Mouse (Mus musculus) midbrain, embryonic 12.5 days (tissue): Measurements from ENCODE around the gene Cdc42ep4. TPM values are rescaled to one million over a fixed set of nuclear protein-coding genes. Genes with fewer than 3 reads are reported as not detected.

Experiments used
- ATAC-seq: fragments of 200-750 bp; cut with Nextera tagmentation; 2 replicates; pipeline ENCODE4 v1.8.0; 2017; ENCODE audit warnings: low read depth, moderate TSS enrichment, moderate library complexity; ENCODE audit not compliant: low FRiP score
- H3K27ac ChIP-seq: fragments of 300-500 bp; sonication (generic); replicated peaks from 2 replicates; pipeline ENCODE4 v1.5.1; 2016; ENCODE audit warnings: mild to moderate bottlenecking
- H3K27me3 ChIP-seq: fragments of 300-500 bp; sonication (generic); 2 replicates; pipeline ENCODE4 v1.6.1; 2016; ENCODE audit warnings: mild to moderate bottlenecking
- H3K36me3 ChIP-seq: fragments of 300-500 bp; sonication (generic); 2 replicates; pipeline ENCODE4 v1.6.1; 2016
- H3K4me1 ChIP-seq: fragments of 300-500 bp; sonication (generic); 2 replicates; pipeline ENCODE4 v1.6.1; 2016
- H3K4me2 ChIP-seq: fragments of 300-500 bp; sonication (generic); replicated peaks from 2 replicates; pipeline ENCODE4 v1.6.1; 2016; ENCODE audit warnings: mild to moderate bottlenecking, moderate library complexity
- H3K4me3 ChIP-seq: fragments of 300-500 bp; sonication (generic); 2 replicates; pipeline ENCODE4 v1.5.1; 2016; ENCODE audit warnings: mild to moderate bottlenecking
- H3K9ac ChIP-seq: fragments of 300-500 bp; sonication (generic); replicated peaks from 2 replicates; pipeline ENCODE4 v1.6.1; 2016; ENCODE audit warnings: mild to moderate bottlenecking, moderate library complexity
- H3K9me3 ChIP-seq: fragments of 300-500 bp; sonication (generic); 2 replicates; pipeline ENCODE4 v1.6.1; 2016; ENCODE audit warnings: mild to moderate bottlenecking
- WGBS: fragments of 180-500 bp; shearing (Covaris S2); methylation state at CpG from one replicate; pipeline ENCODE4 v1.1.7; 2016; 5-methylcytosine and 5-hydroxymethylcytosine counted together
- polyA plus RNA-seq: library from polyadenylated mRNA; unstranded; fragments of >200 nt; fragmentation: Nextera tagmentation; extraction: Ambion mirVana; gene quantifications from 2 replicates; pipeline ENCODE4 v1.2.1, GENCODE M21; 2016

The Cdc42ep4 gene
- polyA plus RNA-seq, 1 experiment from 2014 or later: 104 TPM

DNA sequence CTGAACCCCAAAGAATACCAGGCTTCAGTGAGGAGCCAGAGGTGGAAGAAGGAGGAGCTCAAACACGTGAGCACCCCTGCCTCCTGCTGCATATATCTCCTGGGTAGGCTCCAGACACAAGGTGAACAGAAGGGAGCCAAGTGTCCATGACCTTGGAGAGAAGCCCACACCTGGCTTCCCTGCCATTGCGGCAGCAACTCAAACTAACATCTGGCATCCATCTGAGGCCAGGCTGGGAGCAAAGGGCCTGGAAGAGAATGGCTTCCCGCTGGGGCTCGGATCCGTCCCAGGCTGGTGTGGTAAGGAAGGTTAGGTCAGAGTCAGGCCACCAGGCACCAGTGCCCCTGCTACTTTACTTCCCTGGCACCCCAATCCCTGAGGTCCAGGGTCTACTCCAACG lies 23.7 kb downstream of the Cdc42ep4 start:
- no peak overlapping the region for H3K27ac ChIP-seq
- peaks cover 45% of the 10 kb centered on the region for H3K36me3 ChIP-seq
- no peak for ATAC-seq
- H3K9ac ChIP-seq: no peak overlapping the region
- H3K4me2 ChIP-seq: no peak overlapping the region
- no peaks in the 10 kb centered on the region for H3K9me3 ChIP-seq
- H3K4me1 ChIP-seq: peaks cover 24% of the 10 kb centered on the region
- H3K4me3 ChIP-seq: no peak overlapping the region
- 67% methylated on average over 6 of the region's 6 CpGs for WGBS
- no peaks in the 10 kb centered on the region for H3K27me3 ChIP-seq

DNA sequence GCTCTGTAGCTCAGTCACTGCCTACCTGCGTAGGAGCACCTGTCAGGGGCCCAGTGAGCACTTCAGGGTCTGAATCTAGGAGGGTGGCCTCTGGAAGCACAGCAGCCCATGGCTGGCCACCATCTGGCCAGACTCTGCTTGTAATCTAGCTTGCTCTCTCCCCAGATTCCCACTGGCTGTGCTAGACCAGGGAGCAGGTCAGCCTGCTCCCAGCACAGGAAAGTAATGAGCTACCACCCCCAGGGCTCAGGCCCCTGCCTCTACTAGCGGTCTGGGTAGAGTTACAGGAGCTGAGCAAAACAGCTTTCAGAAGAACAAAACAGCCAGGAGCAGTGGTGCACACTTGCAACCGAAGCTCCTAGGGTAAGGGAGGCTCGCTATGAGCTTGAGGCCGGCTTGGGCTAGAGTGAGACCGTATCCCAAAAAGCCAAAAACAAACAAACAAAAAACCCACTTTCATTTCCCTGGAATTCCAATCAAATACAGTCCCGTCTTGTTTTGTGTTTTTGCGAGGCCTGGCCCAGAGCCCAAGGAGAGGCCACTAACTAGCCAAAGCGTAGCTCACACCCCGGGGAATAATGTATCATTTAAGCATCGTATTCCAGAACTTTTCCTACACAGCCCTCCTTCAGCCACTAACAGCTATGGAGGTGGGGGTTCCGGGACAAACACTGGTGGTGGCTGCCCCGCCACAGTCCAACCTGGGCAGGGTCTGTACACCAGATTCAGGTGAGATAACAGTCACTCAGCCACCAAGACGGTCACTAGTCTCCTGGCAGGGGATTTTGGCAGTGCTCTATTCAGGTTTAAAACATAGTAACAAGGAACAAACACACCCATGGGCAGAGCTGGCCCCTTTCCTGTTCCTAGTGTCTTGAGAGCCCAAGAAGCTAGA lies 24.4 kb downstream of the Cdc42ep4 start:
- no peak for ATAC-seq
- Histone ChIP-seq H3K36me3 (peaks cover 45% of the 10 kb centered on the region), H3K27ac (no peak overlapping the region)

DNA sequence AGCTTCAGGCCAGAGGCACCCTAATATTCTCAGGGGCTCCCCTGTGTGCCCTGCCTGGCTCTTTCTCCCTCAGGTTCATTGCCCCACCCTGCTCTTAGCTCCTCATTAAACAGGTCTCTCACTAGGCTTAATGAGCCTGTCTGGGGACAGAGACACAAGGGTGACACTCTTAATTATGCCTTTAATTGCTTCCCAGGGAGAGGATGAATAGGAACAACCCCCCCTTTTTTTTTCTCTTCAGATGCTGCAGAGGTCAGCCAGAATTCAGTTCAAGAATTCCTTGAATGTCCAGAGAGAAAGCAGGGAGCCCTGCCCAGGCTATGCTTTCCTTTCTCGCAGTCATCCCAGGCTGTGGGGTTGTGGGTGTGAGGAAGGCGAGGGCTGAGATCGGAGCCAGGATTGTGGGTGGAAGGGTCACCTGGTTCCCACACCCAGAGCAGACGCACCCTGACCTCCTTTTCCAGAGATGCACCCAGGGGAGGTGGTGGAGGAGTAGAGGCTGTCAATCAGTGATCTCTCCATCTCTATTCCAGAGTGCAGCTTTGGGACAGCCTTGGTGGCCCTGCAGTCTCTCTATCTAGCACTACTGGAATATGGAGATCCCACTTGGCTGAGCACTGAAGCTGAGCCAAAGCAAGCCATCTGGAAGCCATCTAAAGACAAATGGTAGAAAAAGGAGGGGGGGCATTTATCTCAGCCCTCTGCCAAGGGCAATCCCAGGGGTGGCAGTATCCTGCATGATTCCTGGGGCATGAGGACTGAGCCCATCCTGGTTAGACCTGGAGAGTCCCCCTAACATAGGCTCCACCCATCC lies 26.2 kb downstream of the Cdc42ep4 start:
- no peak overlapping the region for H3K9ac ChIP-seq
- H3K9me3 ChIP-seq: no peaks in the 10 kb centered on the region
- no peak for ATAC-seq
- WGBS: 88% methylated on average over 4 of the region's 4 CpGs
- H3K27me3 ChIP-seq: no peaks in the 10 kb centered on the region
- H3K27ac ChIP-seq: no peak overlapping the region
- peaks cover 18% of the 10 kb centered on the region for H3K4me1 ChIP-seq
- no peak overlapping the region for H3K4me3 ChIP-seq
- peaks cover 45% of the 10 kb centered on the region for H3K36me3 ChIP-seq
- H3K4me2 ChIP-seq: no peak overlapping the region

More for the DNA sequence above, 24.4 kb downstream of the Cdc42ep4 start:
- H3K4me3 ChIP-seq: no peak overlapping the region
- H3K27me3 ChIP-seq: no peaks in the 10 kb centered on the region
- peaks cover 24% of the 10 kb centered on the region for H3K4me1 ChIP-seq
- no peak overlapping the region for H3K9ac ChIP-seq
- no peaks in the 10 kb centered on the region for H3K9me3 ChIP-seq
- 89% methylated on average over 14 of the region's 14 CpGs for WGBS
- H3K4me2 ChIP-seq: no peak overlapping the region

DNA sequence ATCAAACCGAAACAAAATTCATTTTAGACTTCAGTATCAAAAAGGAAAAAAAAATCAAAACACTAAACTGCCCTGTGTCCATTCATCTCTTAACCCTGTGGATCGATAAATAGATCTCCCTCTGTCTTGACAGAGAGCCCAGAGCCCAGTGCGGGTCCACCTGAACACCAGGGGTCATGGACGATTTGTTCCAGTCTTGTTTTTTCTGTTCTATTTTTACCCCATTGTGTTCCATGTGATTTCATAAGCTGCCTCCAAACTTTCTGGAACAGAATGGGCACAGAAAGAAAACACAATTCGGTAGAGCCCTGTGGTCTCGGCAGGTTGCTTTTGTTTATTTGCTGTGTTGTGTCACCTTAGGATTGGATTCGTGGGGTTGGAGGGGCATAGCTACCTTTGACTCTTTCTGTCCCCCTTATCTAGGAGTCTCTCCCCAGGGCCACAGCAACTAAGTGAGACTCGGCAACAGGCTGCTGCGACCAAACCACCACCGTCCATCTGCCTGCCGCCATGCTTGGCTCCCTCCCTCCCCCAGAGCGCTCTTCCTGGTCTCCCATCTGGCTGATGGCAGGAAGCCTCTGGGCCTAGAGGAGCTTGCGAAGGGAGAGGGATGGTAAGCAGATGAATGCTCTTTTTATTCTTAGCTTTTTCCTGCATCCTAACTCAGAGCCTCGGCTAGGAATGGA lies 29.1 kb downstream of the Cdc42ep4 start:
- H3K4me2 ChIP-seq: no peak overlapping the region
- no peak overlapping the region for H3K9ac ChIP-seq
- H3K27me3 ChIP-seq: no peaks in the 10 kb centered on the region
- ATAC-seq: no peak
- peaks cover 10% of the 10 kb centered on the region for H3K4me1 ChIP-seq
- no peak overlapping the region for H3K27ac ChIP-seq
- H3K4me3 ChIP-seq: no peak overlapping the region
- H3K36me3 ChIP-seq: peaks cover 25% of the 10 kb centered on the region
- WGBS: 80% methylated on average over 14 of the region's 14 CpGs
- H3K9me3 ChIP-seq: no peaks in the 10 kb centered on the region

DNA sequence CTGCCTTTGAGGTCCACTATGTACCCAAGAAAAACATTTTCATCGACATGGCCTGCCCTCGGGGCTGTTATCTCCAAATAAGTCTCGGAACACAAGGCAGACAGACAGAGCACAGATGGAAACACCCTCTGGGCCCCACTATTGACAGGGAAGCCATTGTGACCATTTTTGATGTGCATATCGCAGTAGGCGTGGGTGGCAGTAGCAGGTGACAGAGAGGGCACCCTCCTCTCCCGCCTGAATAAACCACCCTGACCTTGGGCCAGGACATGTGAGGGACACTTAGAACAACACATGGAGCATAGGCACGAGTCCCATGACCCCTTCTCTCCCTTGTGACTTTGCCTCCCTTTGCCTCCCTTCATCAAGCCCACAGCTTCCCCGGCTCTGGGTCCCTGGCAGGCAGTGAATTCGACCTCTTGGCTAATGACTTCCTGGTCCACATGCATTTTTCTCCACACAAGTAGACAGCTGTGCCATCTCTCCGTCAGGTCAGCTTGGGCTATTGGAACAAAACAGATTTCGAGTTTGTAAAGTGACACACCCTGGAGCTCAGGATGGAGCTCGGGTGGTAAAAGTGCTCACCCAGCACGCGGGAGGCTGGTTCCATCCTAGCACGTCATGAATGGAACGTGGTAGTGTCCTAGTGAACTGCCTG lies 33.8 kb downstream of the Cdc42ep4 start:
- Histone ChIP-seq H3K36me3 (no peaks in the 10 kb centered on the region), H3K27me3 (no peaks in the 10 kb centered on the region), H3K4me3 (no peak overlapping the region), H3K4me1 (no peaks in the 10 kb centered on the region), H3K9me3 (no peaks in the 10 kb centered on the region), H3K9ac (no peak overlapping the region), H3K27ac (no peak overlapping the region), H3K4me2 (no peak overlapping the region)
- ATAC-seq: no peak
- 69% methylated on average over 16 of the region's 16 CpGs for WGBS

GRCm38 (mm10) chr11:113716132-113716531 lies 35.5 kb downstream of the Cdc42ep4 start:
- Histone ChIP-seq H3K9ac (no peak overlapping the region), H3K9me3 (no peaks in the 10 kb centered on the region), H3K4me1 (0 out of 2 replicates have a peak, but pooled peaks cover under 1% of the 10 kb centered on the region), H3K27ac (no peak overlapping the region), H3K36me3 (no peaks in the 10 kb centered on the region), H3K4me3 (no peak overlapping the region), H3K27me3 (no peaks in the 10 kb centered on the region), H3K4me2 (no peak overlapping the region)
- no peak for ATAC-seq
- 89% methylated on average over 2 of the region's 2 CpGs for WGBS

DNA sequence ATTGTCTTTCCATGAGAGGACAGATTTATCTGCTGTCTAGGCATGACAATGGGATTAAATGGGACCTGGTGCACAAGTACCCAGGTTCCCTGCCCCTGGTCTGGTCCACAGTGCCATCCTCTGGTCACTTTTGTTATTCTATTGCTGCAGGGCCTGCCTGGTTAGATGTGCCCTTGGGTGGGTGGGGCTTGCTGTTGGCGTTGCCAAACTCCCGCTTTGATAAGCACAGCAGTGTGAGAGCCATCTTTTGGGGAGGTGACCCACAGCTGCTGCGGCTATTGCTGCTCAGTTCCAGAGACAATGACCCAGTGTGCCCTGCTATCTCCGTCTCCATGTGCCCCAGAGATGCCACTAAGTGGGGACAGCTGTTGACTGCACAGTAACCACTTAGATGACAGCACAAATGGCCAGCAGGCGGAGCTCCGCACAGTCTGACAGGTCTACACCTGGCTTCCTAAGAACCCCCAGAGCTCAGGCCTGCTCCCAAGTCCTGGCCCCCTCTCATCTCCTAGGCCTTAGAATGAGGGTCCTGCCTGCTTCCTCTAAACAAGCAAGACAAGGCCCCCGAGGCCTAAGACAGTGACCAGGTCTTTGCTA lies 36.5 kb downstream of the Cdc42ep4 start:
- Histone ChIP-seq H3K27ac (no peak overlapping the region), H3K9me3 (no peaks in the 10 kb centered on the region), H3K27me3 (no peaks in the 10 kb centered on the region), H3K4me1 (peaks cover 10% of the 10 kb centered on the region), H3K36me3 (no peaks in the 10 kb centered on the region), H3K4me2 (no peak overlapping the region), H3K4me3 (no peak overlapping the region), H3K9ac (no peak overlapping the region)
- 70% methylated on average over 7 of the region's 7 CpGs for WGBS
- ATAC-seq: no peak

- no peaks in the 10 kb centered on the region for H3K9me3 ChIP-seq
- peaks cover 22% of the 10 kb centered on the region for H3K27me3 ChIP-seq
- ATAC-seq: no peak
- 0 out of 2 replicates have a peak overlapping the region, but pooled peaks have one; percentile 31 for H3K4me2 ChIP-seq
- H3K36me3 ChIP-seq: peaks cover 9% of the 10 kb centered on the region; the same call in 1 of the 2 replicates
- no peak overlapping the region; the same call in 1 of the 2 replicates for H3K9ac ChIP-seq
- H3K4me3 ChIP-seq: no peak overlapping the region
- peak overlapping the region; percentile 76 for H3K27ac ChIP-seq
- WGBS: 37% methylated on average over 1 of the region's 1 CpGs
- H3K4me1 ChIP-seq: peaks cover 23% of the 10 kb centered on the region
These were observed 40.6 kb downstream of the Cdc42ep4 start for GRCm38 (mm10) chr11:113711061-113711460.

DNA sequence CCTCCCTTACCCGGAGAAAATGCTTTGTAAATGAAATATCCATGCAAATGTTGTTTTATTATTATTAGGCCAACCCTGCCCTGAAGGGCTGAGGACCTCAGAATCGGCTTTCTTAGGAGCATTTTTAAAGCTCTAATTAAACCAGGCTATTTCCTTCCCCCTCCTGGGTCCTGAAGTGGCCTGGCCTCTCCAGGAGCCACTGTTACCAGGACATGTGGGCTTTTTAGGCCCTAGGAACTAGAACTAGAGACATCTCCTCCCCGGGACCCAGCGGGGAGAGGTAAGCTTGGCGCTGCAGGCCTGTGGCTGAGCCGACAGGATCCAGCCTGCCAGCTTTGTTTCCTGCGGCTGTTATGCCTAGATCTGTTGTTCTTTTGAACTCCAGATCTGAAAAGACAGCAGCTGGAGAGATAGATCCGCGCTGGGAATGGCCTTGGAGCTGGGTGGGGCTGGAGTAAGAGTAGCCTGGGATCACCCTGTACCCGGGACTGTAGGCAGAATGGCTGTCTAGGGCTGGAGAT lies 41.4 kb downstream of the Cdc42ep4 start:
- WGBS: 0% methylated on average over 10 of the region's 10 CpGs

GRCm38 (mm10) chr11:113709731-113710256 lies 41.9 kb downstream of the Cdc42ep4 start, which contains the start of gene Cpsf4l:
Gene Cpsf4l (minus strand): TSS chr11:113710017.
- ATAC-seq: peak; percentile 80
- peak within 1 kb of the TSS; percentile 76 for H3K27ac ChIP-seq
- WGBS: 2% methylated on average over 11 of the region's 11 CpGs
- H3K4me1 ChIP-seq: peaks cover 23% of the 10 kb centered on the region
- H3K36me3 ChIP-seq: peaks cover 9% of the 10 kb centered on the region; the same call in 1 of the 2 replicates
- no peaks in the 10 kb centered on the region for H3K9me3 ChIP-seq
- peaks cover 22% of the 10 kb centered on the region for H3K27me3 ChIP-seq
- peak within 1 kb of the TSS; percentile 31 for H3K4me2 ChIP-seq
- H3K9ac ChIP-seq: peak within 1 kb of the TSS; percentile 40
- no peak within 1 kb of the TSS for H3K4me3 ChIP-seq

More for the DNA sequence above, 41.4 kb downstream of the Cdc42ep4 start:
- Histone ChIP-seq H3K9ac (peak overlapping the region; percentile 40), H3K27ac (peak overlapping the region; percentile 76), H3K4me2 (peak overlapping the region; percentile 31), H3K4me3 (no peak overlapping the region), H3K27me3 (peaks cover 22% of the 10 kb centered on the region), H3K4me1 (peaks cover 23% of the 10 kb centered on the region), H3K36me3 (peaks cover 9% of the 10 kb centered on the region; the same call in 1 of the 2 replicates), H3K9me3 (no peaks in the 10 kb centered on the region)
- ATAC-seq: peak; percentile 53
